8 mouse cellular contexts compared by ENCODE assay signal in the genomic region with DNA sequence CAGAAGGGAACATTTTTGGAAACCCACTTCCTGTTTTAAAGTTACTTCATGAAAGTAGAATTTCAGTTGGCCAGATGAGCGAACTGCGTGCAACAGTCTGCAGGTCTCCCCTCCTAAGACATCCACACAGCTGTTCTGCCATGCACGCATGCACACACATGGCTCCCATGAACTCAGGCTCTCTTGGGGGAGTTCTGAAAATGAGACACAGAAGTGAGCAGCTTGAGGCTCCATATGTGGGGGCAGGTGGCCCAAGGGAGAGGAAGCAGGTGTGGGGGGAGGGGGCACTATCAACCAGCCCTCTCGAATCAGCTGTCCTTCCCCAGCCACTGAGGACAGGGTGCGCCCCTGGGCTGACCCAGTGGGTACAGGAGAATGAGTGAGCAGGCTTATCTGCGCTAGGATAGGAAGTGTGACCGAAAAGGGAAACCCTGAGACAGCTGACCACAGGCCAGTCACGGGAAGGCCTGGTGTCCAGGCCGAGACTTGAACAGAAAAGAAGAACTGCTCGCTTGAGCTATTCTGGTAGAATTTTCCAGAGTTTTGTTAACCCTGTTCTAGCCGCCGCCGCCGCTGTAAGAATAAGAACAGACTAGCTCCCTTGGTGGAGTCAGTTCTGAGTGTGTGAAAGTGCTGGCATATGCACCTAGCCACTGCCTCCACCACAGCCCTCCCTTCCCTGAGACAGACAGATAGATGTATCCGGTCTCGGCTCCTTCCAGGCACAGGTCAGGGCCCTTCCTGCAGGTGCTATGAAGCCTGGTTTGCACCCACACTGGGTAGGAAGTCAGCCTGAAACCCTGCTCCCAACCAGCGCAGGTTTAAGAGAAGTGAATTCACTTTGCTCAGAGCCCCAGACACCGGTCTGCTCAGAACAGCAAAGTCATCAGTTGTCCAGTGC. TPM values are rescaled to one million over a fixed set of nuclear protein-coding genes. Genes with fewer than 3 reads are reported as not detected.
DNase-seq lines count a peak whose midpoint lies in the region; ATAC-seq and TF ChIP-seq lines count a peak whose summit lies in the region.

No protein-coding gene starts in this region.

- TF ChIP-seq RAD21 in CH12.LX (IDR thresholded peaks at IDR 0.05; ENCODE audit: low read depth, low read length): no peak; the same call in none of the 2 replicates

- H3K27me3 ChIP-seq in CH12.LX (replicated peaks): no peaks in the 10 kb centered on the region
- H3K27me3 ChIP-seq in heart, embryonic 14.5 days (ENCODE audit: control insufficient read depth, insufficient read depth, low read length): no peaks in the 10 kb centered on the region
- no peaks in the 10 kb centered on the region for H3K27me3 ChIP-seq in lung, embryonic 15.5 days
- no peaks in the 10 kb centered on the region for H3K27me3 ChIP-seq in stomach, embryonic 14.5 days (ENCODE audit: control insufficient read depth, insufficient read depth, low read length)

- peak; percentile 31 to 56 for DNase-seq in frontal cortex, postnatal 10 days (ENCODE audit: low spot score in 2 of 2)
- no peak for DNase-seq in frontal cortex, postnatal 36 days (ENCODE audit: low spot score in 2 of 2)
- peak; percentile 86 for DNase-seq in CH12.LX (ENCODE audit: extremely low read depth)
- DNase-seq in ovary, postnatal 10 days (ENCODE audit: low spot score): no peak
- DNase-seq in embryo, embryonic 10.5 days (ENCODE audit: low spot score): no peak

- peak; percentile 66 for TF ChIP-seq EP300 in CH12.LX (IDR thresholded peaks at IDR 0.05; ENCODE audit: low read length)

- in situ Hi-C loops in CH12.LX (cut with MboI; ENCODE audit: low pct_ligation_motif_present, low pct_unique_long_range_greater_than_20kb, low sequenced_read_pairs): no loop called here

- H3K36me3 ChIP-seq in CH12.LX (replicated peaks in 1 of 2; ENCODE audit: control insufficient read depth in 1 of 2, insufficient read depth in 1 of 2, low read length in 1 of 2): no peaks in the 10 kb centered on the region
- no peaks in the 10 kb centered on the region for H3K36me3 ChIP-seq in heart, embryonic 14.5 days (ENCODE audit: control insufficient read depth, insufficient read depth, low read length)
- no peaks in the 10 kb centered on the region for H3K36me3 ChIP-seq in lung, embryonic 15.5 days
- H3K36me3 ChIP-seq in stomach, embryonic 14.5 days (ENCODE audit: control insufficient read depth, insufficient read depth, low read length): no peaks in the 10 kb centered on the region

- no peaks in the 10 kb centered on the region for H3K9me3 ChIP-seq in CH12.LX (replicated peaks; ENCODE audit: low read length)
- H3K9me3 ChIP-seq in heart, embryonic 14.5 days (ENCODE audit: control insufficient read depth, low read length): no peaks in the 10 kb centered on the region
- no peaks in the 10 kb centered on the region for H3K9me3 ChIP-seq in lung, embryonic 15.5 days
- no peaks in the 10 kb centered on the region for H3K9me3 ChIP-seq in stomach, embryonic 14.5 days (ENCODE audit: control insufficient read depth, low read depth, low read length)

- no peak for TF ChIP-seq CTCF in CH12.LX (conservative IDR thresholded peaks at IDR 0.05 in 1 of 2, IDR thresholded peaks at IDR 0.05 in 1 of 2; ENCODE audit: low read depth in 2 of 2, low read length in 2 of 2)

- H3K4me1 ChIP-seq in CH12.LX (ENCODE audit: control insufficient read depth in 1 of 2, insufficient read depth in 2 of 2): peaks cover 12 to 32% of the 10 kb centered on the region in 2 experiments
- peaks cover 38 to 49% of the 10 kb centered on the region in 2 experiments for H3K4me1 ChIP-seq in heart, embryonic 14.5 days (ENCODE audit: control insufficient read depth in 2 of 2, insufficient read depth in 2 of 2, low read length in 2 of 2)
- peaks cover 18% of the 10 kb centered on the region for H3K4me1 ChIP-seq in lung, embryonic 15.5 days
- peaks cover 23% of the 10 kb centered on the region for H3K4me1 ChIP-seq in stomach, embryonic 14.5 days (ENCODE audit: control insufficient read depth, insufficient read depth, low read length)

- H3K9ac ChIP-seq in CH12.LX (ENCODE audit: insufficient read depth, low read depth): peak overlapping the region; percentile 10; the same call in 1 of the 2 replicates
- H3K9ac ChIP-seq in heart, embryonic 14.5 days (ENCODE audit: low read length): no peak overlapping the region
- H3K9ac ChIP-seq in lung, embryonic 15.5 days: no peak overlapping the region
- no peak overlapping the region for H3K9ac ChIP-seq in stomach, embryonic 14.5 days (replicated peaks; ENCODE audit: low read depth, low read length)

- peak; percentile 42 for ATAC-seq in heart, embryonic 14.5 days (ENCODE audit: insufficient number of reproducible peaks, insufficient read depth, low FRiP score, low read depth)
- ATAC-seq in lung, embryonic 15.5 days (ENCODE audit: borderline replicate concordance, extremely low read depth, low FRiP score, low TSS enrichment): peak; percentile 45; the same call in 1 of the 2 replicates
- ATAC-seq in stomach, embryonic 14.5 days (ENCODE audit: insufficient number of reproducible peaks, insufficient read depth, low FRiP score, low read depth): 0 out of 2 replicates have a peak, but pooled peaks have one; percentile 12

- TF ChIP-seq POLR2A in CH12.LX (IDR thresholded peaks at IDR 0.05; ENCODE audit: low read depth, low read length): peak; percentile 34; the same call in 1 of the 2 replicates

- H3K4me2 ChIP-seq in CH12.LX (ENCODE audit: insufficient read depth, low read depth, poor library complexity, severe bottlenecking): peak overlapping the region; percentile 75
- no peak overlapping the region for H3K4me2 ChIP-seq in heart, embryonic 14.5 days (ENCODE audit: low read length)
- no peak overlapping the region for H3K4me2 ChIP-seq in lung, embryonic 15.5 days
- H3K4me2 ChIP-seq in stomach, embryonic 14.5 days (replicated peaks; ENCODE audit: low read depth, low read length): no peak overlapping the region

- peak overlapping the region; percentile 58 for H3K27ac ChIP-seq in CH12.LX (ENCODE audit: insufficient read depth, low read depth)
- H3K27ac ChIP-seq in heart, embryonic 14.5 days (replicated peaks in 1 of 2; ENCODE audit: control insufficient read depth in 1 of 2, insufficient read depth in 1 of 2, low read depth in 2 of 2, low read length in 2 of 2): peak overlapping the region in 1 of 2 experiments; percentile 35; a peak in 2 of 4 replicates
- peak overlapping the region; percentile 24; the same call in 1 of the 2 replicates for H3K27ac ChIP-seq in lung, embryonic 15.5 days
- peak overlapping the region; percentile 7; the same call in 1 of the 2 replicates for H3K27ac ChIP-seq in stomach, embryonic 14.5 days (ENCODE audit: low read length)

- peak overlapping the region in 1 of 3 experiments; percentile 13 for H3K4me3 ChIP-seq in CH12.LX (replicated peaks in 1 of 3; ENCODE audit: low read depth in 2 of 3, low read length in 2 of 3, poor library complexity in 1 of 3)
- H3K4me3 ChIP-seq in heart, embryonic 14.5 days (ENCODE audit: control insufficient read depth in 1 of 2, insufficient read depth in 1 of 2, low read depth in 1 of 2, low read length in 2 of 2): no peak overlapping the region
- H3K4me3 ChIP-seq in lung, embryonic 15.5 days: no peak overlapping the region
- H3K4me3 ChIP-seq in stomach, embryonic 14.5 days (ENCODE audit: low read depth, low read length): no peak overlapping the region

- dilution Hi-C loops in CH12.LX (cut with MboI; ENCODE audit: extremely low pct_ligation_motif_present, extremely low pct_unique_long_range_greater_than_20kb, low sequenced_read_pairs): no loop called here

- WGBS in heart, embryonic 14.5 days: 41% methylated on average over 18 of the region's 18 CpGs
- WGBS in lung, embryonic 15.5 days: 67% methylated on average over 18 of the region's 18 CpGs
- WGBS in stomach, embryonic 14.5 days: 65% methylated on average over 18 of the region's 18 CpGs

- no peaks in the 10 kb centered on the region for H3K79me2 ChIP-seq in CH12.LX (replicated peaks; ENCODE audit: control insufficient read depth, extremely low read depth, insufficient read depth, poor library complexity, severe bottlenecking)

TF ChIP-seq in CH12.LX, 34 proteins besides CTCF, POLR2A, EP300 and RAD21 (continues in another document):
- peak; percentile 94 for TF ChIP-seq BHLHE40 (IDR thresholded peaks at IDR 0.05; ENCODE audit: low read depth, low read length)
- peak; percentile 66; the same call in 1 of the 2 replicates for TF ChIP-seq MAZ (IDR thresholded peaks at IDR 0.05; ENCODE audit: low read depth, low read length)
- TF ChIP-seq ZKSCAN1 (IDR thresholded peaks at IDR 0.05; ENCODE audit: borderline replicate concordance, low read depth, low read length): no peak; the same call in 1 of the 2 replicates
- TF ChIP-seq UBTF (IDR thresholded peaks at IDR 0.05; ENCODE audit: low read depth, low read length): peak; percentile 74; the same call in 1 of the 2 replicates
- TF ChIP-seq CHD1 (IDR thresholded peaks at IDR 0.05; ENCODE audit: low read depth, low read length): peak; percentile 95
- peak; percentile 85 for TF ChIP-seq IRF4 (IDR thresholded peaks at IDR 0.05; ENCODE audit: low read depth, low read length)
- TF ChIP-seq ETS1 (conservative IDR thresholded peaks at IDR 0.05; ENCODE audit: low read depth, low read length): peak; percentile 96
- peak; percentile 88 for TF ChIP-seq MYC (IDR thresholded peaks at IDR 0.05; ENCODE audit: low read depth, low read length)
- TF ChIP-seq GABPA (IDR thresholded peaks at IDR 0.05; ENCODE audit: insufficient replicate concordance, low read depth, low read length): no peak
- peak; percentile 89 for TF ChIP-seq CHD2 (IDR thresholded peaks at IDR 0.05; ENCODE audit: low read length)
- TF ChIP-seq PAX5 (IDR thresholded peaks at IDR 0.05; ENCODE audit: low read length): no peak
- TF ChIP-seq NELFE (IDR thresholded peaks at IDR 0.05; ENCODE audit: low read depth, low read length): 0 out of 2 replicates have a peak, but pooled peaks have one; percentile 22
- peak; percentile 82 for TF ChIP-seq MXI1 (IDR thresholded peaks at IDR 0.05; ENCODE audit: low read depth, low read length)
- peak; percentile 52 for TF ChIP-seq HCFC1 (IDR thresholded peaks at IDR 0.05; ENCODE audit: low read depth, low read length)
- TF ChIP-seq SIN3A (IDR thresholded peaks at IDR 0.05; ENCODE audit: low read length): peak; percentile 74
- TF ChIP-seq NRF1 (IDR thresholded peaks at IDR 0.05; ENCODE audit: low read depth, low read length): peak; percentile 51
- TF ChIP-seq MEF2A (IDR thresholded peaks at IDR 0.05; ENCODE audit: borderline replicate concordance, low read depth, low read length): peak; percentile 91
- TF ChIP-seq USF2 (conservative IDR thresholded peaks at IDR 0.05; ENCODE audit: low read depth, low read length): no peak

RNA-seq across cellular contexts. Expression of a gene that starts 26.2 kb away (rescaled TPM):
- total RNA-seq in CH12.LX (2012; rRNA removed) (7.4 and 11.7 TPM in 2 replicates), CH12.LX (2014; rRNA removed) (4.3 and 6.5 TPM in 2 replicates)
- polyA plus RNA-seq in CH12.LX (2012; ENCODE audit: insufficient read length, low read depth): 5.4 and 8.3 TPM in 2 replicates
- polyA plus RNA-seq in heart, embryonic 14.5 days (2014; fragmentation: Nextera tagmentation; extraction: Ambion mirVana): 9.5 and 14.1 TPM in 2 replicates
- 35.1 and 36.6 TPM in 2 replicates for polyA plus RNA-seq in lung, embryonic 15.5 days (2015; fragmentation: Nextera tagmentation; extraction: Ambion mirVana)
- 32.6 TPM in 2 replicates for polyA plus RNA-seq in stomach, embryonic 14.5 days (2014; fragmentation: Nextera tagmentation; extraction: Ambion mirVana)

Comparison
In these comparisons a context has a peak if more than half of its experiments do, and no peak if none do; other contexts are left out.
1. DNase-seq: peak in frontal cortex, postnatal 10 days (2 of 2) and CH12.LX (single experiment); none in frontal cortex, postnatal 36 days (0 of 2), ovary, postnatal 10 days (single experiment) and embryo, embryonic 10.5 days (single experiment).
2. Peak in every context shown above with its lines, with median percentiles within 50 percentile points of each other: ATAC-seq.